Mouse (Mus musculus): Measurements from ENCODE around the gene Hist1h4n.
"Not testable (repeated sequence)": the region's sequence is repeated elsewhere in the genome, so short reads cannot be mapped to it uniquely, and the experiment has no call there.

The Hist1h4n gene

DNA sequence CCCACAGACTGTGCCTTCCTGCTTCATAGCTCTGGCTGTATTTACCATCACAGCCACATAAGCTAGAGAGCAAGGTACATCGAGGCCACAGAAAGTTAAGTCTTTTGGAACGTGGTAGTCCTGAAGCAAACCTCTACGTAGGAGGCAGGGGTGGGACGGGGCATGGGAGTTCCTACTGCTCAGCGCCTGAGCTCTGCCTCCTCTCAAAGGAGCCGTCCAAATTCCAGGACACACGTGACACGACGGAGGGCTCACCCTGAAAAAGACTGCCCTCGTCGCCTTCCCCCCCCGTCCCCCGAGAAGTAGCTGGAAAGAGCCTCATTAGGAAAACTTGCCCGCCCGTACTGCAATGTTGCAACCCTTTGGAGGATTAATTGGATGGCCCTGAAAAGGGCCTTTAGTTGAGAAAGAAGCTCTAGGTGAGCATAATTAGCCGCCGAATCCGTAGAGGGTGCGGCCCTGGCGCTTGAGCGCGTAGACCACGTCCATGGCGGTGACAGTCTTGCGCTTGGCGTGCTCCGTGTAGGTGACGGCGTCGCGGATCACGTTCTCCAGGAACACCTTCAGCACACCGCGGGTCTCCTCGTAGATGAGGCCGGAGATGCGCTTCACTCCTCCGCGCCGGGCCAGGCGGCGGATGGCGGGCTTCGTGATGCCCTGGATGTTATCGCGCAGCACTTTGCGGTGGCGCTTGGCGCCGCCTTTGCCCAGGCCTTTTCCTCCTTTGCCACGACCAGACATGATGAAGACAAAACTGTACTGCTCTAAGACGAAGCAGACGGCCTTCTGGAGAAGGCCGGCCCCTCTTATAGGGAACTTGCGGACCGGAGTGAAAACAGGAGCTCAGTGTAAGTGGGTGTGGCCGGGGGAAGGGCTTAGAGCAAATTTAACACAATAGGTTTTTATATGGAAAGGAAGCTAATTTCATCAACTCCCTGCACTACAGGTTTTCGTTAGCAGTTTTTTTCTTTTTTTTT is at the start of gene Hist1h4n:
TSS of gene Hist1h4n (minus strand) at position 779 of the 977 bp plus-strand sequence.
- peak; percentile 17 to 40 for DNase-seq

DNA sequence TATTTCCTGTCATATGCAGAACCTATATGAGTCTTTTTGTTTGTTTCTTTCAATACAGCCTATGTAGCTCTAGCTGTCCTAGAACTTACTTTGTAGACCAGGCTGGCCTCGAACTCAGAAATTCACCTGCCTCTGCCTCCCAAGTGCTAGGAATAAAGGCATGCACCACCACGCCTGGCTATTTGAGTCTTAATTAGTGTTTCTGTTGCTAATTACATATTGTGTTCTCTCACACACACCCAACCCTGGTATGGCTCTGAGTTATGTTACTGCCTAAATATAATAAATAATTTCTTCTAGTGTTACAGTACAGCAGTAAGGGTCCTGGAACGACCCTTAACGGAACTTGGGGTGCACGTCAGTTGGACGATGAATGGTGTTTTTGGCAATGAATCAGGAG is 48.7 kb upstream of the Hist1h4n start:
- no peak for DNase-seq

DNA sequence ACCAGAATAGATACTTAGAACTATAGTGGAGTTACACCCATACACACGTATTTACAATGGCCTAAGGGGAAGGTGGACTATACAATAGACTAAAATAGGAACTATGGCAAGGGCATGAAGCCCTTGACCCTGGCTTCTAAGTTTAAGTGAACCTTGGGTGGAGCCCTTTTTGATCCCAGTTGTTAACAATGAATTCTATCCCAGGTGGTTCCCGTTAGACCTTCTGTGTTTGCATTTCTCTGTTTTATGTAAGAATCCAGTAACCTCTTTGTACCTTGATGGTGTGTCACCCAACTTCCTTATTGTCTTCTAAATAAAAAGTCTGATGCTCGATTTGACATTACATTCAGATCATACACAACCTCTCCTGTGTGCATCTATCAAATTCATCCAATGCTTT is 33.5 kb upstream of the Hist1h4n start:
- DNase-seq, result not testable (repeated sequence)

DNA sequence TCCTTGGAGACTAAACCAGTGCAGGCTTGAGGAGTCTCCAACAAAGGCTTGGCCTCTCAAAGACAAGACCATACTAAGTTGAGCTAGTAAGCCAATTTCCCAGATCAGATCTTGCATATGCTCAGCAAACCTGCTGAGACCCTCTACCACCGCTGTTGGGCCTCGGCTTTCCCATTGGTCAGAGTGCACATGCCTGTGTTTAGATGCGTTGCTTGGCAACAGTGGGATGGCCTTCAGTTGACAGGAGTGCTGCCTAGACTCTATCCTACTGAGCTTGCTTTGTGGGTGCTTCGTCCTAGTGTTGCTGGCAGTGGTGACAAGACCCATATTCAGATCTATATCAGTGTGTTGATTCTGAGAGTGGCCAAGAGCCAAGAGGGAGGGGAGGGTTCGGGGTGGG is 29.6 kb upstream of the Hist1h4n start:
- no peak for DNase-seq

DNA sequence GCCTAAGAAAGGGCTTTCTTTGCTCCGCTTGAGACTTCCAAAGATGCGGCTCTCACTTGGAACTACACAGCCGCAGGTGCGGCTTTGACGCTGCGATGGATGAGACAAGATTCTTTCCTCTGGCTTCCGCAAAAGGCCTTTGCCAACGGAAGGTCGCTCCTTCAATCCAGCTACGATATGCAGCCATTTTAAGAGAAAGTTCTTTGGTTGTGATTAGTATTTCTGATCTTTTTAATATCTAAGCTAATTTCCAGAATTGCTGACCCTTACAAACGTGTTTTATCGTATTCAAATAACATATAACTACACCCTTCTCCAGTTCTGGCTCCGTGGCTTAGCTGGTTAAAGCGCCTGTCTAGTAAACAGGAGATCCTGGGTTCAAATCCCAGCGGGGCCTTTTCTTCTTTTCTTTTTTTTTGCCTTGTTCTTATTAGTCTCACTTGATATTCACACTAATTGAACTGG is 23.7 kb upstream of the Hist1h4n start:
- DNase-seq, result peak; percentile 56 to 72

DNA sequence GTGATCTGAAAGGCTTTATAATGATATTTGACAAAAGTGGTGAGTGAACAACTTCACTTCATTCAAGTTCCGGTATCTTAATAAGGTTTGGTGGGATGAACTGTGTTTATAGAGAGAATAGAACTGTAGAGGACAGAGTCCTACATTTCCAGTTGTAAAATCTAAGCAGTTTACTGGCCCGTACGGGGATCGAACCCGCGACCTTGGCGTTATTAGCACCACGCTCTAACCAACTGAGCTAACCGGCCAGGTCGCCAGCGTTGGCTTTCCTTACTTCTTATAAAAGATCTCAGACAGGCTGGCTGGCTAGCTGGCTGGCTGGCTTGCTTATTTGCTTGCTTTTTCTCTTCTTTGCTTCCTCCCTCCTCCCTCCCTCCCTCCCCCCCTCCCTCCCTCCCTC is 23.1 kb upstream of the Hist1h4n start:
- peak; percentile 88 to 94 for DNase-seq

DNA sequence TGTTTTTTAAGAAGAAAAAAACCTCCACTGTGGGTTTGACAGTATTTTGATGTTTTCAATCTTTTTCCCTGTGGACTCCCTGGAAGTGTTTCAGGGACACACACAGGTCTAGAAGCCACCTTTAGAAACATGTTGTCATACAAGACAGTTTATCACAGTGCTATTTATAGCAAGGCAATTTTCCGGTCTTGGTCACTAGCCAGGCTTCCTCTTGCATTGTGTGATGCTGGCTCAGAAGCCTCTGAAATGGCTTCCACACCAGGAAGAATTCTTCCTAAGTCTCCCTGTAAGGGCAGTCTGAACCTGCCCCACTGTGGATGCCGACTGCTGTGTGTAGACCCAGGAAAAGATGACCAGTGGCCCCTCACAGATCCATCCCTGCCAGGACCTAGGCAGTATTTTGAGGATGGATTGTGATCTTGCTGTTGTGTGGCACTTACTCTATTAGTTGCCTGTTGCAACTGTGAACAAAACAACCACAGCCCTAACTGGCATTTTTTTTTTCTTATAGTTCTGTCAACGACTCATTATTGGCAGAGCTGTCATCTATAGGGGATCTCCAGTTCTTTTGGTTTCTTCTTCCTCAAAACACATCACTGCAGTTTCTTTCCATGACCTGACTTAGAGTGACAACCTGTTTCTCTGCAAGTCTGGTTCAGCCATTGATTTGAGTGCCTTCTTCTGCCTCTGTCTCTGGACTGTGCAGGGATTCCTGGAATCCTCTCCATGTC is 20.4 kb upstream of the Hist1h4n start:
- peak; percentile 14 to 23 for DNase-seq

DNA sequence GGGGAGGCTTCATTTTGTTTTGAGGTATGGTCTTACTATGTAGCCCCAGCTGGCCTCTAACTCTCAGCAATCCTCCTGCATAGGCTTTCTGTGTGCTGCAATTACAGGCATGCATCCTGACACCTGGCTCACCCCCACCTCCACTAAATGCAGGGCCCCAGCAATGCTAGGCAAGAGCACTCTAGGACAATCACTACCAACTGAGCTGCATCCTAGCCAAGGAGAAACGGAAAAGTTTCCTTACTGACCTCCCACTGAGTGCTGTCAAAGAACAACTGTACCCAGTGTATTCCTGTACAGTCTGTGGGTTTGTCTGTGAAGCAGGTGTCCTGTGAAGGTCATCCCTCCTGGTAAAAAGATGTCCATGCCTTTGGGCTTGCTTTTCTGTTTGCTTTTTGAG is 18.7 kb upstream of the Hist1h4n start:
- not testable (repeated sequence) for DNase-seq

DNA sequence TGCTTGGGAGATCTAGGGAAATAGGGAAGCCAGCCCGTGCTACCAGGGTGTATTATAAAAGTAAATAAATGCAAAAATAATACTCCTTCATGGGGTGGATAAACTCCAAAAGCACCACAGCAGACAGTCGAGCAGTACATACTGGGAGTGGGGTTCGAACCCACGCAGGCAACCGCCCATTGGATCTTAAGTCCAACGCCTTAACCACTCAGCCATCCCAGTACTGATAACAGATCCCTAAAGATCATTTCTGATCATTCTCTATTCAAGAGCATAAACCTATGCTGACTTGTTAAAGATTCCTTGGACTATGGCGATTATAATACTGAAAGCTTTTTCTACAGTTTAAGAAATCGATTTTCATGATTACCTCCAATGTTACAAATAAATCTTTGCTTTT is 15.9 kb upstream of the Hist1h4n start:
- DNase-seq, result no peak

DNA sequence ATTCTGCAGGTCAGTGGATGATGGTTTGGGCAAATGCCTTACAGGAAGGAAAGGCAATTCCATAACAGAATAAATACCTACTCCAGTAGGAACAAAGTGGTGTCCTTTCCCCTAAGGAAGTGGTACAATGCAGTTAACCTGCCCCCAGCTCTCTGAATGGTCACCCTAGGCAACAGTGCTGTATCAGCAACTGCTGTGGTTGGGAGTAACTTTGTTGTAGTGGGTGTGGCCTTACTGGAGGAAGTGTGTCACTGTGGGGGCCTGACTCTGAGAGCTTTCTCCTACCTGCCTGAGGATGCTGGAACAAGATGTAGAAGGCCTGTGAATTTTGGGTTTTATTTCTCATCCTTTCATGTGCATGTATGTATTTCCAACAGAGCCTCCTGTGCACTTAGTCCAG is 14.4 kb upstream of the Hist1h4n start:
- DNase-seq, result not testable (repeated sequence)

DNA sequence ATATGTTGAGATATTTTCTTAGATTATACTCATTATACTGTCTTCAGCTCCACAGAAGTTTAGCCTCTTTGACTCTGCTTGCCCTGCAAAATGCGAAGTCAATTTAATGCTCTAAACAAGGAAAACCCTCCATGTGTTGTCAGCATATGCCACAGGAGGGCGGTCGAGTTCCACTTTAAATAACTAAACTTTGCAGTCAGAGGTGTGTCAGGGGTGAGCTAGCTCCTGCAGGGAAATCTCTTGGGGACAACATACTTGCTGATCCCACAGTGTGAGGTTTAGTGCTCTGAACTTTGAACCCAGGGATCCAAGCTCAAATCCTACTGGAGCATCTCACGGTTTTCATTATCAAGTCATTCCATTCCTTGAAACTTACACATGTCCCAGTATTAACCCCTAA is 8.5 kb upstream of the Hist1h4n start:
- DNase-seq, result not testable (repeated sequence)

DNA sequence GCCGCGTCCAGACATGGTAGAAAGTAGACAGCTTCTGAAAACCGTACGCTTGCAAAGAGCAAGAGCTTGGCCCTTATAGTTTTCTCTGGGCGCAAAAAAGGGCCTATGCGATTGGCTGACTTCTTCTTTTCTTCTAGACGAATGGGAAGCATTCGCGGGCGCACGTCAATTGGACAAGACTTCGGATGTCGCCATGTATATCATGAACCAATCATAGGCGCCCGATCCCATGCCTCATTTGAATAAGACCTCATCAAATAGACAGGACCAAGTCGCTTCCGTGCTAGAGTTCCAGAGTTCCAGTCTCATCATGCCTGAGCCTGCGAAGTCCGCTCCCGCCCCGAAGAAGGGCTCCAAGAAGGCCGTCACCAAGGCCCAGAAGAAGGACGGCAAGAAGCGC is 1.5 kb upstream of the Hist1h4n start, which contains the start of the genes Hist1h2ap and Hist1h2br:
TSS of gene Hist1h2ap (minus strand) at position 47 of the 400 bp plus-strand sequence.
TSS of gene Hist1h2br (plus strand) at position 283 of the 400 bp plus-strand sequence.
- not testable (repeated sequence) for DNase-seq

DNA sequence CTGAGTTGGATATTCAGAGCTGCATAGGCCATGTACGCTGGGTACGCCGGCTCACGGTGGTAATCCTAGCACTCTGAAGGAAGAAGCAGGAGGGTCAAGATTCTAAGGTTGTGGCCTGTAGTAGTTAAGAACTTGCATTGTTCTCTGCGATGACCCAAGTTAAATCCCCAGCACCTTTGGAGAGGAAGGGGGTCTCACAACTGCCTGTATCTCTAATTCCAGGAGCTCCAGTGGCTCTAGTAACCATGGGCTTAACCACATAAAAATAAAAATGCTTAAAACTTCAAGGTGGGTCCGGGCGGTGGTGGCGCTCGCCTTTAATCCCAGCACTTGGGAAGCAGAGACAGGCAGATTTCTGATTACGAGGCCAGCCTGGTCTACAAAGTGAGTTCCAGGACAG is 1.7 kb downstream of the Hist1h4n start:
- DNase-seq, result no peak

DNA sequence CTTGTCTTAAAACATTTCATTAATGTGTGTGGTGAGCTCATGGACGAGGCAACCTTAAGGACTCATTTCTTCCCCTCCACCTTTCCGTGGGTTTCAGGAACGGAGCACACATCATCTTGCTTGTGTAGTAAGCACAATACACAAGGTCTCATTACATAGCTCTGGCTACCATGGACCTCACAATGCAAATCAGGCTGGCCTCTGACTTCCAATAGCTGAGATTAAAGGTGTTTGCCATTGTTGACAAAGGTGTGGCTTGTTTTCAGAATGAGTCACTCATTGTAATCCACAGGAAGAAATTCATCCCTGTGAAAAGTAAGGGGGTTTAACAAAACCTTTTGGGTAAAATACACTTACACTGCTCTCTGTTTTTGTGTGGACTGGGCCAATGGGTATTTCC is 3.5 kb downstream of the Hist1h4n start:
- no peak for DNase-seq

DNA sequence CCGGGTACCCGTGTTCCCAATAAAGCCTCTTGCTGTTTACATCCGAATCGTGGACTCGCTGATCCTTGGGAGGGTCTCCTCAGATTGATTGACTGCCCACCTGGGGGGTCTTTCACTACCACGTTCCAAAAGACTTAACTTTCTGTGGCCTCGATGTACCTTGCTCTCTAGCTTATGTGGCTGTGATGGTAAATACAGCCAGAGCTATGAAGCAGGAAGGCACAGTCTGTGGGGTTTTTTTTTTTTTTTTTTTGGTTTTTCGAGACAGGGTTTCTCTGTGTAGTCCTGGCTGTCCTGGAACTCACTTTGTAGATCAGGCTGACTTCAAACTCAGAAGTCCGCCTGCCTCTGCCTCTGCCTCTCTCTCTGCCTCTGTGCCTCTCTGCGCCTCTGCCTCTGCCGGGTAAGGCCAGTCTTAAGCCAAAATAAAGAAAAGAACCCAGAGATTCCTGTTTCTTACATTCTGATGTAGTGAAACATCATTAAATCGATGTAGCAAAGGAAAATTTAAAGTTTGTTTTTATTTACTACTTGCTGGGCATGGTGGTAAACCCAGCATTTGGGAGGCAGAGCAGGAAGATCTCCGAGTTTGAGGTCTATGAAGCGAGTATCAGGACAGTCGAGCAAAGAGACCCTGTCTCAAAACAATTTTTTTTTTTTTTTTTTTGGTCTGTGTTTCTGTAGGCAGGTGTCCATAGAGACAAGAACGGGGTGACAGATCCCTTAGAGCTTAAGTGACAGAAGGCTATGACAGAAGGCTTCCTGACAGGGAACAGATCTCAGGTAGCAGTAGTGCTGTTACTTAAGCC is 11.7 kb downstream of the Hist1h4n start:
- DNase-seq, result not testable (repeated sequence)

DNA sequence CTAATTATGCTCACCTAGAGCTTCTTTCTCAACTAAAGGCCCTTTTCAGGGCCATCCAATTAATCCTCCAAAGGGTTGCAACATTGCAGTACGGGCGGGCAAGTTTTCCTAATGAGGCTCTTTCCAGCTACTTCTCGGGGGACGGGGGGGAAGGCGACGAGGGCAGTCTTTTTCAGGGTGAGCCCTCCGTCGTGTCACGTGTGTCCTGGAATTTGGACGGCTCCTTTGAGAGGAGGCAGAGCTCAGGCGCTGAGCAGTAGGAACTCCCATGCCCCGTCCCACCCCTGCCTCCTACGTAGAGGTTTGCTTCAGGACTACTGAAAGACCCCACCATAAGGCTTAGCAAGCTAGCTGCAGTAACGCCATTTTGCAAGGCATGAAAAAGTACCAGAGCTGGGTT is 19.9 kb downstream of the Hist1h4n start:
- DNase-seq, result not testable (repeated sequence)

DNA sequence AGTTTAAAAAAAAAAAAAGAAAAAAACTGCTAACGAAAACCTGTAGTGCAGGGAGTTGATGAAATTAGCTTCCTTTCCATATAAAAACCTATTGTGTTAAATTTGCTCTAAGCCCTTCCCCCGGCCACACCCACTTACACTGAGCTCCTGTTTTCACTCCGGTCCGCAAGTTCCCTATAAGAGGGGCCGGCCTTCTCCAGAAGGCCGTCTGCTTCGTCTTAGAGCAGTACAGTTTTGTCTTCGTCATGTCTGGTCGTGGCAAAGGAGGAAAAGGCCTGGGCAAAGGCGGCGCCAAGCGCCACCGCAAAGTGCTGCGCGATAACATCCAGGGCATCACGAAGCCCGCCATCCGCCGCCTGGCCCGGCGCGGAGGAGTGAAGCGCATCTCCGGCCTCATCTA is 20.5 kb downstream of the Hist1h4n start, which contains the start of gene Hist1h4m:
TSS of gene Hist1h4m (plus strand) at position 208 of the 400 bp plus-strand sequence.
- DNase-seq, result peak; percentile 26 to 53

DNA sequence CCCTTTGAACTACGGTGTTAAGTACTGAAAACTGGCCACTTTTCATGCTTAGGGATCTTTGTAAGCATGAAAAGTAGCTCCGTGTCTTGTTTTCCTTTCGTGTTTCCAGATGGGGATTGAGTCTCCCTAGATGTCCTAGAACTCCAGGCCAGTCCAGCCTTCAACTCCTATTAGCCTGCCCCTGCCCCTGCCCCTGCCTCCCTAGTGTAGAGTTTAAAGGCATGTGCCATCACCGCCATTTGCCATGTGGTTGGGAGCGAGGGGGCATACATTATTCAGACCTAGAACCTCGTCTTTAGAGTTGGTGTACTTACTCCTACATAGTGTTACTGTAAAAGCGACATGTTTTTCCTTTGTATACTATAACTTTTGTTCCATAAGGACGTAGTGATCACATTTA is 20.9 kb downstream of the Hist1h4n start:
- DNase-seq, result not testable (repeated sequence)

DNA sequence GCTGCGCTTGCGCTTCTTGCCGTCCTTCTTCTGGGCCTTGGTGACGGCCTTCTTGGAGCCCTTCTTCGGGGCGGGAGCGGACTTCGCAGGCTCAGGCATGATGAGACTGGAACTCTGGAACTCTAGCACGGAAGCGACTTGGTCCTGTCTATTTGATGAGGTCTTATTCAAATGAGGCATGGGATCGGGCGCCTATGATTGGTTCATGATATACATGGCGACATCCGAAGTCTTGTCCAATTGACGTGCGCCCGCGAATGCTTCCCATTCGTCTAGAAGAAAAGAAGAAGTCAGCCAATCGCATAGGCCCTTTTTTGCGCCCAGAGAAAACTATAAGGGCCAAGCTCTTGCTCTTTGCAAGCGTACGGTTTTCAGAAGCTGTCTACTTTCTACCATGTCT is 21.9 kb downstream of the Hist1h4n start, which contains the start of the genes Hist1h2bq and Hist1h2ao:
TSS of gene Hist1h2bq (minus strand) at position 125 of the 400 bp plus-strand sequence.
TSS of gene Hist1h2ao (plus strand) at position 393 of the 400 bp plus-strand sequence.
- DNase-seq, result not testable (repeated sequence)

DNA sequence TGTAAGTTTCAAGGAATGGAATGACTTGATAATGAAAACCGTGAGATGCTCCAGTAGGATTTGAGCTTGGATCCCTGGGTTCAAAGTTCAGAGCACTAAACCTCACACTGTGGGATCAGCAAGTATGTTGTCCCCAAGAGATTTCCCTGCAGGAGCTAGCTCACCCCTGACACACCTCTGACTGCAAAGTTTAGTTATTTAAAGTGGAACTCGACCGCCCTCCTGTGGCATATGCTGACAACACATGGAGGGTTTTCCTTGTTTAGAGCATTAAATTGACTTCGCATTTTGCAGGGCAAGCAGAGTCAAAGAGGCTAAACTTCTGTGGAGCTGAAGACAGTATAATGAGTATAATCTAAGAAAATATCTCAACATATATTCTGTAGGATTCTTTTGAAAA is 28.9 kb downstream of the Hist1h4n start:
- DNase-seq, result not testable (repeated sequence)

DNA sequence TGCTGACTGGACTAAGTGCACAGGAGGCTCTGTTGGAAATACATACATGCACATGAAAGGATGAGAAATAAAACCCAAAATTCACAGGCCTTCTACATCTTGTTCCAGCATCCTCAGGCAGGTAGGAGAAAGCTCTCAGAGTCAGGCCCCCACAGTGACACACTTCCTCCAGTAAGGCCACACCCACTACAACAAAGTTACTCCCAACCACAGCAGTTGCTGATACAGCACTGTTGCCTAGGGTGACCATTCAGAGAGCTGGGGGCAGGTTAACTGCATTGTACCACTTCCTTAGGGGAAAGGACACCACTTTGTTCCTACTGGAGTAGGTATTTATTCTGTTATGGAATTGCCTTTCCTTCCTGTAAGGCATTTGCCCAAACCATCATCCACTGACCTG is 34.8 kb downstream of the Hist1h4n start:
- DNase-seq, result not testable (repeated sequence)

DNA sequence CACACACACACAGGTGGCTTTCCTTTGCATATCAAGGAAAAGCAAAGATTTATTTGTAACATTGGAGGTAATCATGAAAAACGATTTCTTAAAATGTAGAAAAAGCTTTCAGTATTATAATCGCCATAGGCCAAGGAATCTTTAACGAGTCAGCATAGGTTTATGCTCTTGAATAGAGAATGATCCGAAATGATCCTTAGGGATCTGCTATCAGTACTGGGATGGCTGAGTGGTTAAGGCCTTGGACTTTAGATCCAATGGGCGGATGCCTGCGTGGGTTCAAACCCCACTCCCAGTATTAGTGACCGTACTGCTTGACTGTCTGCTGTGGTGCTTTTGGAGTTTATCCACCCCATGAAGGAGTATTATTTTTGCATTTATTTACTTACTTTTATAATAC is 36.4 kb downstream of the Hist1h4n start:
- DNase-seq, result no peak

All from cerebellum, postnatal 36 days (tissue).